Mouse (Mus musculus): ENCODE results near the gene Ephb1. TPM values are rescaled to one million over a fixed set of nuclear protein-coding genes. Genes with fewer than 3 reads are reported as not detected.

Gene Ephb1
- polyA plus RNA-seq, 1 experiment from 2014 or later: 5.1 TPM

DNA sequence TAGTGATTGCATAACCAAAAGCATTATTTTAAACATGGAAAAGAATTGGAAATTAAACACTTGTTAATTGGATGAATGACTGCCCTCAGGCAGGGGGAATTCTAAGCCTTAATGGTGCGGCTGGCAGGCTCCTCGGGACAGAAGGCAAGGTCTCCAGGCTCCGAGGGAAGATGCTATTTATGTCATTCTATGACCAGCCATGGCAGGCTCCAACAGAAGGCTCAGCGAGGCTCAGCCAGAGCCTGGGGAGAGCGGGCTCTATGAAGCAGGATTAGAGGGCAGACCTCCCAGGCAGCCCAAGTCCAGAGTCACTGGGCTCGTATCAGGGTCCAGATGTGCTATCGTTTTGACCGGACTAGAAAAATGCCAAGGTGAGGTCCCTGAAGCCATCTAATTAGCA lies 55.8 kb downstream of the Ephb1 start:
- H3K27me3 ChIP-seq (replicated peaks; ENCODE audit: control insufficient read depth, insufficient read depth, low read length): no peaks in the 10 kb centered on the region
- no peak overlapping the region for H3K4me3 ChIP-seq (ENCODE audit: low read length)
- H3K4me2 ChIP-seq (ENCODE audit: low read depth, low read length): no peak overlapping the region
- H3K4me1 ChIP-seq (ENCODE audit: control insufficient read depth, insufficient read depth, low read length): no peaks in the 10 kb centered on the region
- ATAC-seq: no peak
- H3K9ac ChIP-seq (ENCODE audit: low read depth, low read length): no peak overlapping the region
- H3K9me3 ChIP-seq (ENCODE audit: control insufficient read depth, low read length): no peaks in the 10 kb centered on the region
- no peak overlapping the region for H3K27ac ChIP-seq (ENCODE audit: low read length)
- 76% methylated on average over 8 of the region's 8 CpGs for WGBS
- H3K36me3 ChIP-seq (ENCODE audit: control insufficient read depth, insufficient read depth, low read length): no peaks in the 10 kb centered on the region

DNA sequence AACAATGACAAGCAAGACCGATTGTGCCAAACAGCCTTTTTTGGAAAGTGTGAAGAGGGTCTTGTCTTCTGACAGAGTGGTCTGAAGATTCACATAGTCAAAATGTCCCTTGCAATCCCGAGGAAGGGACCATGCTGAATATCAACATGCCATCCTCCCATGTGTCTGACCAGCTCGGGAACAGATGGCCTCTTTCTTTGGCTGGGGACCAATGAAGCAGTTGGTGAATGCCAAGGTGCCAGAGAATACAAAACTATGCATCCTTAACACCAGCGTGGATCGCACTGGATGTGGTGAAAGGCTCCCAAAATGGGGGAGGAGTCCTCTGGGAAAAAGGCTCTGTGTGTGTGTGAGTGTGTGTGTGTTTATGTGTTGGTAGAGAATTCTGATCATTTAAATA lies 56.5 kb downstream of the Ephb1 start:
- Histone ChIP-seq H3K4me2 (ENCODE audit: low read depth, low read length) (no peak overlapping the region), H3K9me3 (ENCODE audit: control insufficient read depth, low read length) (no peaks in the 10 kb centered on the region), H3K4me3 (ENCODE audit: low read length) (no peak overlapping the region), H3K4me1 (ENCODE audit: control insufficient read depth, insufficient read depth, low read length) (no peaks in the 10 kb centered on the region), H3K27me3 (replicated peaks; ENCODE audit: control insufficient read depth, insufficient read depth, low read length) (no peaks in the 10 kb centered on the region), H3K9ac (ENCODE audit: low read depth, low read length) (no peak overlapping the region), H3K36me3 (ENCODE audit: control insufficient read depth, insufficient read depth, low read length) (no peaks in the 10 kb centered on the region), H3K27ac (ENCODE audit: low read length) (no peak overlapping the region)
- no peak for ATAC-seq
- 81% methylated on average over 5 of the region's 5 CpGs for WGBS

GRCm38 (mm10) chr9:102297176-102297575 lies 57.3 kb downstream of the Ephb1 start:
- no peak overlapping the region for H3K4me3 ChIP-seq (ENCODE audit: low read length)
- no peak overlapping the region for H3K4me2 ChIP-seq (ENCODE audit: low read depth, low read length)
- no peak overlapping the region for H3K9ac ChIP-seq (ENCODE audit: low read depth, low read length)
- H3K9me3 ChIP-seq (ENCODE audit: control insufficient read depth, low read length): no peaks in the 10 kb centered on the region
- H3K36me3 ChIP-seq (ENCODE audit: control insufficient read depth, insufficient read depth, low read length): no peaks in the 10 kb centered on the region
- H3K27me3 ChIP-seq (replicated peaks; ENCODE audit: control insufficient read depth, insufficient read depth, low read length): no peaks in the 10 kb centered on the region
- WGBS: 73% methylated on average over 3 of the region's 3 CpGs
- H3K27ac ChIP-seq (ENCODE audit: low read length): no peak overlapping the region
- no peak for ATAC-seq
- H3K4me1 ChIP-seq (ENCODE audit: control insufficient read depth, insufficient read depth, low read length): no peaks in the 10 kb centered on the region

- 80% methylated on average over 3 of the region's 3 CpGs for WGBS
- H3K36me3 ChIP-seq (ENCODE audit: control insufficient read depth, insufficient read depth, low read length): no peaks in the 10 kb centered on the region
- no peak overlapping the region for H3K4me3 ChIP-seq (ENCODE audit: low read length)
- no peaks in the 10 kb centered on the region for H3K4me1 ChIP-seq (ENCODE audit: control insufficient read depth, insufficient read depth, low read length)
- ATAC-seq: no peak
- no peak overlapping the region for H3K9ac ChIP-seq (ENCODE audit: low read depth, low read length)
- H3K27me3 ChIP-seq (replicated peaks; ENCODE audit: control insufficient read depth, insufficient read depth, low read length): no peaks in the 10 kb centered on the region
- H3K4me2 ChIP-seq (ENCODE audit: low read depth, low read length): no peak overlapping the region
- no peak overlapping the region for H3K27ac ChIP-seq (ENCODE audit: low read length)
- H3K9me3 ChIP-seq (ENCODE audit: control insufficient read depth, low read length): no peaks in the 10 kb centered on the region
These were observed 60.9 kb downstream of the Ephb1 start for GRCm38 (mm10) chr9:102293605-102294004.

GRCm38 (mm10) chr9:102291230-102291629 lies 63.3 kb downstream of the Ephb1 start:
- H3K9me3 ChIP-seq (ENCODE audit: control insufficient read depth, low read length): no peaks in the 10 kb centered on the region
- no peak overlapping the region for H3K27ac ChIP-seq (ENCODE audit: low read length)
- H3K4me1 ChIP-seq (ENCODE audit: control insufficient read depth, insufficient read depth, low read length): no peaks in the 10 kb centered on the region
- H3K9ac ChIP-seq (ENCODE audit: low read depth, low read length): no peak overlapping the region
- no peak for ATAC-seq
- WGBS: 72% methylated on average over 3 of the region's 3 CpGs
- no peaks in the 10 kb centered on the region for H3K27me3 ChIP-seq (replicated peaks; ENCODE audit: control insufficient read depth, insufficient read depth, low read length)
- no peaks in the 10 kb centered on the region for H3K36me3 ChIP-seq (ENCODE audit: control insufficient read depth, insufficient read depth, low read length)
- no peak overlapping the region for H3K4me3 ChIP-seq (ENCODE audit: low read length)
- H3K4me2 ChIP-seq (ENCODE audit: low read depth, low read length): no peak overlapping the region

DNA sequence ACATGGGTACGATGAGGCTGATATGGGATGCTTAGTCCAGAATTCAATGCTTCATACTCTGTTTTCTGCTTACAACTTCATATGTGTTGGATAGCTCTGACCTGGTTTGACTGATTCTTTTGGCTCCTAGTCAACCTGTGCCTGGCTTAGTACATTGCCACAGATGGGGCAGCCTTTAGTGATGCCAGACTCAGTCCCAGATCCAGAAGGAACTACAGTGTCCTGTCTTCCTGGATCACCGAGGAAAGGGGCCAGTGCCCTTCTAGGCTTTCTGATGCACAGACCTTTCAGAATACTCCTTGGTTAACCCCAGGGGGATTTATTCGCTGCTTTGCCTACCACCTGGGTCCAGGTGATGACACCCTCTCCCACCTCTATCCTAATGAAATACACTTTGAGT lies 66.1 kb downstream of the Ephb1 start:
- Histone ChIP-seq H3K9ac (ENCODE audit: low read depth, low read length) (no peak overlapping the region), H3K4me1 (ENCODE audit: control insufficient read depth, insufficient read depth, low read length) (no peaks in the 10 kb centered on the region), H3K27me3 (replicated peaks; ENCODE audit: control insufficient read depth, insufficient read depth, low read length) (no peaks in the 10 kb centered on the region), H3K4me3 (ENCODE audit: low read length) (no peak overlapping the region), H3K9me3 (ENCODE audit: control insufficient read depth, low read length) (no peaks in the 10 kb centered on the region), H3K27ac (ENCODE audit: low read length) (no peak overlapping the region), H3K4me2 (ENCODE audit: low read depth, low read length) (no peak overlapping the region), H3K36me3 (ENCODE audit: control insufficient read depth, insufficient read depth, low read length) (no peaks in the 10 kb centered on the region)
- 95% methylated on average over 3 of the region's 3 CpGs for WGBS
- no peak for ATAC-seq

GRCm38 (mm10) chr9:102275931-102276330 lies 78.6 kb downstream of the Ephb1 start:
- H3K9ac ChIP-seq (ENCODE audit: low read depth, low read length): no peak overlapping the region
- 60% methylated on average over 3 of the region's 3 CpGs for WGBS
- no peak overlapping the region for H3K27ac ChIP-seq (ENCODE audit: low read length)
- H3K27me3 ChIP-seq (replicated peaks; ENCODE audit: control insufficient read depth, insufficient read depth, low read length): no peaks in the 10 kb centered on the region
- no peaks in the 10 kb centered on the region for H3K36me3 ChIP-seq (ENCODE audit: control insufficient read depth, insufficient read depth, low read length)
- no peak overlapping the region for H3K4me2 ChIP-seq (ENCODE audit: low read depth, low read length)
- H3K4me1 ChIP-seq (ENCODE audit: control insufficient read depth, insufficient read depth, low read length): no peaks in the 10 kb centered on the region
- H3K4me3 ChIP-seq (ENCODE audit: low read length): no peak overlapping the region
- H3K9me3 ChIP-seq (ENCODE audit: control insufficient read depth, low read length): no peaks in the 10 kb centered on the region
- ATAC-seq: no peak

DNA sequence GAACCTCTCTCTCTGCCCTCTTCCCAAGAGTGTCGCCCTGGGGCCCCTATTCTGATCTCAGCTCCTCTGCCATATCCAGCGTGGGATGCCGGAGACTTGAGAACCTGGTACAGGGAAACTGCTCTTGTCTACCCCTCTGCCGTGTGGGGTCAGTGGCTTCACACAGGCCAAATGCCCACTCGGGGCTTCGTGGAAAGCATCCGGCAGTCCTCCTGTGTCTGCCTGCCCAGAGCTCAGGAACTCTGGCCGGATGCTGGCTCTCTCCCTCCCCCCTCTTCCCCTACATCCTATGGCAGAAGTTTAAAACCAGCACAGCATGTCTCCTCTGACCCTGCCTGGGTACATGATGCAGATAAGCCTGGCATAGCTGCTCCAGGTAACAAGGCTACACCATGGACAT lies 80.5 kb downstream of the Ephb1 start:
- no peak overlapping the region for H3K4me3 ChIP-seq (ENCODE audit: low read length)
- H3K4me2 ChIP-seq (ENCODE audit: low read depth, low read length): no peak overlapping the region
- no peak for ATAC-seq
- H3K27me3 ChIP-seq (replicated peaks; ENCODE audit: control insufficient read depth, insufficient read depth, low read length): no peaks in the 10 kb centered on the region; the same call in 1 of the 2 replicates
- H3K9me3 ChIP-seq (ENCODE audit: control insufficient read depth, low read length): no peaks in the 10 kb centered on the region
- no peaks in the 10 kb centered on the region for H3K36me3 ChIP-seq (ENCODE audit: control insufficient read depth, insufficient read depth, low read length)
- no peak overlapping the region for H3K9ac ChIP-seq (ENCODE audit: low read depth, low read length)
- H3K4me1 ChIP-seq (ENCODE audit: control insufficient read depth, insufficient read depth, low read length): no peaks in the 10 kb centered on the region
- 64% methylated on average over 8 of the region's 8 CpGs for WGBS
- no peak overlapping the region for H3K27ac ChIP-seq (ENCODE audit: low read length)

GRCm38 (mm10) chr9:102273469-102273808 lies 81.1 kb downstream of the Ephb1 start:
- Histone ChIP-seq H3K4me3 (ENCODE audit: low read length) (no peak overlapping the region), H3K9ac (ENCODE audit: low read depth, low read length) (no peak overlapping the region), H3K4me1 (ENCODE audit: control insufficient read depth, insufficient read depth, low read length) (no peaks in the 10 kb centered on the region), H3K27ac (ENCODE audit: low read length) (no peak overlapping the region), H3K9me3 (ENCODE audit: control insufficient read depth, low read length) (no peaks in the 10 kb centered on the region), H3K27me3 (replicated peaks; ENCODE audit: control insufficient read depth, insufficient read depth, low read length) (no peaks in the 10 kb centered on the region; the same call in 1 of the 2 replicates), H3K4me2 (ENCODE audit: low read depth, low read length) (no peak overlapping the region), H3K36me3 (ENCODE audit: control insufficient read depth, insufficient read depth, low read length) (no peaks in the 10 kb centered on the region)
- WGBS: 69% methylated on average over 6 of the region's 6 CpGs
- ATAC-seq: no peak

- Histone ChIP-seq H3K36me3 (ENCODE audit: control insufficient read depth, insufficient read depth, low read length) (no peaks in the 10 kb centered on the region), H3K9me3 (ENCODE audit: control insufficient read depth, low read length) (no peaks in the 10 kb centered on the region), H3K27me3 (replicated peaks; ENCODE audit: control insufficient read depth, insufficient read depth, low read length) (no peaks in the 10 kb centered on the region; the same call in 1 of the 2 replicates), H3K4me1 (ENCODE audit: control insufficient read depth, insufficient read depth, low read length) (peaks cover 2% of the 10 kb centered on the region; the same call in 1 of the 2 replicates), H3K27ac (ENCODE audit: low read length) (no peak overlapping the region), H3K4me3 (ENCODE audit: low read length) (no peak overlapping the region), H3K9ac (ENCODE audit: low read depth, low read length) (no peak overlapping the region), H3K4me2 (ENCODE audit: low read depth, low read length) (no peak overlapping the region)
- 66% methylated on average over 5 of the region's 5 CpGs for WGBS
- no peak for ATAC-seq
These were observed 81.6 kb downstream of the Ephb1 start for GRCm38 (mm10) chr9:102272731-102273468.

Data from intestine, embryonic 16.5 days (tissue).